Mouse (Mus musculus) bone marrow macrophage, adult 2 months (primary cell): ENCODE data around the gene Cd28. TPM values are rescaled to one million over a fixed set of nuclear protein-coding genes. Genes with fewer than 3 reads are reported as not detected.

Source experiments
- H3K27ac ChIP-seq: 2 replicates; pipeline ENCODE4 v1.5.1; 2012; ENCODE audit warnings: low read depth, low read length; ENCODE audit not compliant: insufficient read depth
- H3K4me1 ChIP-seq: 2 replicates; pipeline ENCODE4 v1.6.1; 2012; ENCODE audit warnings: low read length; ENCODE audit not compliant: control insufficient read depth, insufficient read depth
- H3K4me3 ChIP-seq: 2 replicates; pipeline ENCODE4 v1.5.1; 2012; ENCODE audit warnings: mild to moderate bottlenecking, low read length, moderate library complexity; ENCODE audit not compliant: insufficient read depth
- CTCF ChIP-seq: IDR thresholded peaks from 2 replicates; pipeline ENCODE4 v1.5.1; 2012; ENCODE audit warnings: low read depth, mild to moderate bottlenecking, low read length, moderate library complexity
- POLR2A ChIP-seq: IDR thresholded peaks from 2 replicates; pipeline ENCODE4 v1.6.1; 2012; ENCODE audit warnings: mild to moderate bottlenecking, low read depth, low read length, borderline replicate concordance
- polyA plus RNA-seq: library from polyadenylated mRNA; stranded (reverse); fragments of >200 nt; gene quantifications from 2 replicates; pipeline ENCODE4 v1.2.4, GENCODE M21; 2012; ENCODE audit not compliant: missing spikeins, insufficient read depth, insufficient read length

Gene Cd28
- 71.4 and 77.5 TPM in 2 replicates for polyA plus RNA-seq

- Histone ChIP-seq H3K27ac (no peak within 1 kb of the TSS), H3K4me1 (peaks cover 20% of the 10 kb centered on the region), H3K4me3 (no peak within 1 kb of the TSS)
- TF ChIP-seq CTCF (no peak), POLR2A (no peak)
These were observed at the start of gene Cd28 for GRCm38 (mm10) chr1:60716567-60716966. TSS of gene Cd28 (plus strand) at chr1:60716800.

DNA sequence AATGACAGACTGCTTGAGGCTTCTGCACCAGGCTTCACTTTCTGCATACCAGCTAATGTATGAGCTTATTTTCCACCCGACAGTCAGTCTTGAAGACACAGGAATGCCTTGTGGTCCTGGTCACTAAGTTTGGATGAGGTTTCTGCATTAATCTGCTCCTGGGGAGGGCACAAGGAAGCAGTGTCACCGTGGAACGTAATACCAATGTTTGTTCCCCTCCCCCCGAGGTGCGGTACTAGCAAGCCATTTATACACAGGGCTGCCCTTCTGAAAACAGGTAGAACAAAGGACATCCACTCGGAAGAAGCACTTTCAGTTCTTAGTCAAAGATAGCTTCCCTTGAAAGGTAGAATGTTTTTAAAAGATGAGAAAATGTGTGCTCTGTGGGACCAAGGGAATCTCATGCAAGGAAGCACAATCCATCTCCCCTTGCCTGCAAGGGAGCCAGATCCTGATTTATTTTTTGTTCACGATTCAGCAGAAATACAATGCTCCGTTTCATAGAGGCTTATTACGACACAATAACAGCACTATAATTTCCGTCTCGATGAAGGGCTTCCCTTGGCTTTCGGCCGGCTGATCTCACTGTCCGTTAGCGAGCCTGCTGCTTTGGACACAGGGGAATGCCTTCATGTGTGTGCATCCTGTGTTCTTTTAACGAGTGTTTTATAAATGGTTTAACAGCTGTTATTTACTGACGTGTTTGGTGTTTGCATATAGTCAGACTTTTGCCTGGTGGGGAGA, 48.6 kb upstream of the Cd28 start:
- Histone ChIP-seq H3K4me3 (no peak overlapping the region), H3K4me1 (peaks cover 7% of the 10 kb centered on the region), H3K27ac (no peak overlapping the region)
- TF ChIP-seq CTCF (no peak), POLR2A (no peak)

DNA sequence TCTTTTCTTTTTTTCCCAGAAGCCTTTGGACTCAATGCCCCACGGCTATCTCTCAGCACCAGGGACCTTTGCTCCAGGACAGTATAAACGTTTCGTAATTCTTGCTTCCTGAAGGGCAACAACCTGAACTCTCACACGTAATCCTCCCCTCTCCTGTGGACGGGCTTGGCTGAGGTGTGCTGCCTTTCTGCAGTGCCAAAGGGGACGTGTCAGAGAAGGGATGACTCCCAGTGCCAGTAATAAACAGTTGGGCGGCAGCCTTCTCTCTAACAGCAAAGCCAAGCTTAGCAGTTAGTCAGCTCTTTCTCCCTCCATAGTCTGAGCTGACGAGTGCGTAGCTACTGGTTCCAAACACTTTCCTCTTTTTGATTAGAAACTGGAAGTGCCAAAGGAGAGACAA, 47.6 kb upstream of the Cd28 start:
- Histone ChIP-seq H3K4me1 (peaks cover 7% of the 10 kb centered on the region), H3K4me3 (no peak overlapping the region), H3K27ac (no peak overlapping the region)
- no peak for TF ChIP-seq POLR2A
- TF ChIP-seq CTCF: no peak

DNA sequence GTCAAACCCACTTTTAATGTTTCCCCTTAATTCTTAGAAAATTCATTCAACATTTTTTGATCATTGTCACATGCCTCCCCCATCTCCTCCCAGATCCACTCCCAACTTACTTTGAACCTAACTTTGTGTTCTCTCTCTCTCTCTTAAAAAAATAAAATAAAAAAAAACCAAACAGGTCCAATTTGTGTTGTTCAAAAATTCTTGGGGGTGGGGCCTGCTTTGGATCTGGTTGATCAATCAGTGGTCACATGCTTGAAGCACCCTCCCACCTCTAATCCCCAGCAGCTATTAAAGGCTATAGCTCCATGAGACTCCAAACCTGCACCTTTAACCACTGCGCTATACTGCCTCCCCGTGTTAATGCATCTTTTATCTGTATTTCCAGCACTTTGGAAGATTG, 46.9 kb upstream of the Cd28 start:
- TF ChIP-seq POLR2A (no peak), CTCF (no peak)
- Histone ChIP-seq H3K27ac (no peak overlapping the region), H3K4me3 (no peak overlapping the region), H3K4me1 (peaks cover 7% of the 10 kb centered on the region)

GRCm38 (mm10) chr1:60670172-60670571, 46.4 kb upstream of the Cd28 start:
- H3K27ac ChIP-seq: no peak overlapping the region
- H3K4me3 ChIP-seq: no peak overlapping the region
- TF ChIP-seq POLR2A (no peak), CTCF (no peak)
- H3K4me1 ChIP-seq: peaks cover 7% of the 10 kb centered on the region

GRCm38 (mm10) chr1:60683766-60684165, 32.8 kb upstream of the Cd28 start:
- H3K27ac ChIP-seq: no peak overlapping the region
- H3K4me1 ChIP-seq: no peaks in the 10 kb centered on the region
- H3K4me3 ChIP-seq: no peak overlapping the region
- TF ChIP-seq CTCF: no peak
- TF ChIP-seq POLR2A: no peak

DNA sequence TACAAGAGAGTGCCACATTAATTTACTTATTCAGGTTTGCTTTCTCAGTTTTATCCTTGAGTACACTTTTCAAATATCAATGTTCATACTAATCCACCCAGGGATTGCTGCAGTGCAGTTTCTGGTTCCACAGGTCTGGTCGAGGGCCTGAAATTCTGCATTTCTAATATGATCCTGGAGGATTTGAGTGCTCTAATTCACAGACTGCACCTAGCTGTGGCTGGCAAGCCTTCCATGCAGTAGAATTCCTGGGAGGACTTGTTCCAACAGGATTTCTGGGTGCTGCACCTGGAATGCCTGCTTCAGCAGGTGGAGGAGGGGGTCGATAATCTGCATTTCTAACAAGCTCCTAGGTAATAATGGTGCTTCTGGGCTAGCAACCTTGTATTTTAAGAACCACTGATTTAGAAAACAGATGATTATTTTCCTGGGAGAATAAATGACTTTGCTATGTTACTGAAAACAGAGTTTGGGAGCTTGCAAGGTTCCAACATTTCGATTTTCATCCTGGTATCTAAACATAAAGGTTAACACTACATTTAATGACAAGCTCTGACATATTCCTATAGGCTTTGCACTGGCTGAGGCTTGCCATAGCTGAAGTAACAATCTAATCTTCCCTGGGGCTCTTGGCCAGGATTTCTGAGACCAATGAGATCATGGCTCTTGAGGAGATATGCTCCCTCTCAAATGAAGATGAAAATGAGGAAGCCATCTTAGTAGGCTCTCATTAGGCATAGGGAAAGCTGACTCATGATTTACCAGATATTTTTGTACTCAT, 20.3 kb upstream of the Cd28 start:
- H3K4me1 ChIP-seq: peaks cover 5% of the 10 kb centered on the region
- TF ChIP-seq POLR2A: no peak
- TF ChIP-seq CTCF: no peak
- no peak overlapping the region for H3K27ac ChIP-seq
- no peak overlapping the region for H3K4me3 ChIP-seq

GRCm38 (mm10) chr1:60702641-60703040, 14.0 kb upstream of the Cd28 start:
- no peak for TF ChIP-seq POLR2A
- no peak for TF ChIP-seq CTCF
- Histone ChIP-seq H3K27ac (no peak overlapping the region), H3K4me1 (peaks cover 4% of the 10 kb centered on the region), H3K4me3 (no peak overlapping the region)

- Histone ChIP-seq H3K4me1 (peaks cover 18% of the 10 kb centered on the region), H3K4me3 (no peak overlapping the region), H3K27ac (no peak overlapping the region)
- TF ChIP-seq CTCF: no peak
- no peak for TF ChIP-seq POLR2A
These were observed 3.4 kb upstream of the Cd28 start for GRCm38 (mm10) chr1:60713238-60713637.

- Histone ChIP-seq H3K27ac (no peak overlapping the region), H3K4me1 (peaks cover 20% of the 10 kb centered on the region), H3K4me3 (no peak overlapping the region)
- TF ChIP-seq POLR2A: no peak
These were observed 876 bp upstream of the Cd28 start for GRCm38 (mm10) chr1:60715651-60716196.
